Mouse (Mus musculus): Measurements from ENCODE around the gene Cnot2. TPM values are rescaled to one million over a fixed set of nuclear protein-coding genes. Genes with fewer than 3 reads are reported as not detected.
"Not testable (repeated sequence)": the region's sequence is repeated elsewhere in the genome, so short reads cannot be mapped to it uniquely, and the experiment has no call there.

Cnot2 gene
- polyA plus RNA-seq, 1 experiment from 2014 or later, result 103 TPM

- Histone ChIP-seq H3K9ac (no peak overlapping the region), H3K4me3 (no peak overlapping the region), H3K4me1 (peaks cover 20% of the 10 kb centered on the region), H3K36me3 (no peaks in the 10 kb centered on the region), H3K4me2 (no peak overlapping the region), H3K9me3 (no peaks in the 10 kb centered on the region), H3K27me3 (no peaks in the 10 kb centered on the region), H3K27ac (no peak overlapping the region)
- no peak for ATAC-seq (ENCODE audit: borderline replicate concordance, extremely low read depth, low FRiP score, low TSS enrichment)
These were observed 2.9 kb downstream of the Cnot2 start for GRCm38 (mm10) chr10:116578375-116578774.

DNA sequence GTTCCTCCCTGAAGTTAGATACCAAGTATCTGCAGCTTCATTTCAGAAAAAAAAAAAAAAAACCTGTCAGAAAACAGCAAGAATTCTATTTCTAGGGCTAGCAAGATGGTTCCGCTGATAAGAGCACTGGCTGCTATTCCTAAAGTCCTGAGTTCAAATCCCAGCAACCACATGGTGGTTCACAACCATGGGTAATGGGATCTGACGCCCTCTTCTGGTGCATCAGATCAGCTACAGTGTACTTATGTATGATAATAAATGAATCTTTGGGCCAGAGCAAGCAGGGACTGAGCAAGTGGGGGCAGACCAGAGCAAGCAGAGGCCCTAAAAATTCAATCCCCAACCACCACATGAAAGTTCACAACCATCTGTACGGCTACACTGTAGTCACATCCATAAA lies 4.1 kb downstream of the Cnot2 start:
- ATAC-seq (ENCODE audit: borderline replicate concordance, extremely low read depth, low FRiP score, low TSS enrichment), result no peak
- H3K4me2 ChIP-seq, result no peak overlapping the region
- 78% methylated on average over 3 of the region's 3 CpGs for WGBS
- H3K4me3 ChIP-seq, result no peak overlapping the region
- no peaks in the 10 kb centered on the region for H3K27me3 ChIP-seq
- H3K27ac ChIP-seq, result no peak overlapping the region
- H3K9me3 ChIP-seq, result no peaks in the 10 kb centered on the region
- H3K9ac ChIP-seq, result no peak overlapping the region
- H3K36me3 ChIP-seq, result no peaks in the 10 kb centered on the region
- H3K4me1 ChIP-seq, result peaks cover 16% of the 10 kb centered on the region

DNA sequence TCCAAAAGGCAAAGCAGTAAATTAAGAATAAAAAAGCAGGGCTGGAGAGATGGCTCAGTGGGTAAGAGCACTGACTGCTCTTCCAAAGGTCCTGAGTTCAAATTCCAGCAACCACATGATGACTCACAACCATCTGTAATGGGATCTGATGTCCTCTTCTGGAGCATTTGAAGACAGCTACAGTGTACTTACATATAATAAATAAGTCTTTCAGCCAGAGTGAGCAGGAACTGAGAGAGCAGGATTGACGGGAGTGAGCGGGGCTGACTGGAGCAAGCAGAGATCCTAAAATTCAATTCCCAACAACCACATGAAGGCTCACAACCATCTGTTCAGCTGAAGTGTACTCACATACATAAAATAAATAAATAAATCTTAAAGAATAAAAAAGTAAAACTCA lies 5.2 kb downstream of the Cnot2 start:
- H3K9ac ChIP-seq; H3K4me3 ChIP-seq; H3K4me2 ChIP-seq; H3K9me3 ChIP-seq; ATAC-seq (ENCODE audit: borderline replicate concordance, extremely low read depth, low FRiP score, low TSS enrichment); H3K27me3 ChIP-seq; H3K27ac ChIP-seq; H3K36me3 ChIP-seq: not testable (repeated sequence)
- H3K4me1 ChIP-seq, result peaks cover 16% of the 10 kb centered on the region
- 86% methylated on average over 2 of the region's 2 CpGs for WGBS

GRCm38 (mm10) chr10:116570526-116570925 lies 10.8 kb downstream of the Cnot2 start:
- Histone ChIP-seq H3K4me1 (peaks cover 20% of the 10 kb centered on the region), H3K4me2 (no peak overlapping the region), H3K36me3 (no peaks in the 10 kb centered on the region), H3K9me3 (no peaks in the 10 kb centered on the region), H3K9ac (no peak overlapping the region), H3K4me3 (no peak overlapping the region), H3K27me3 (no peaks in the 10 kb centered on the region), H3K27ac (no peak overlapping the region)
- WGBS, result 75% methylated on average over 7 of the region's 7 CpGs
- ATAC-seq (ENCODE audit: borderline replicate concordance, extremely low read depth, low FRiP score, low TSS enrichment), result no peak

DNA sequence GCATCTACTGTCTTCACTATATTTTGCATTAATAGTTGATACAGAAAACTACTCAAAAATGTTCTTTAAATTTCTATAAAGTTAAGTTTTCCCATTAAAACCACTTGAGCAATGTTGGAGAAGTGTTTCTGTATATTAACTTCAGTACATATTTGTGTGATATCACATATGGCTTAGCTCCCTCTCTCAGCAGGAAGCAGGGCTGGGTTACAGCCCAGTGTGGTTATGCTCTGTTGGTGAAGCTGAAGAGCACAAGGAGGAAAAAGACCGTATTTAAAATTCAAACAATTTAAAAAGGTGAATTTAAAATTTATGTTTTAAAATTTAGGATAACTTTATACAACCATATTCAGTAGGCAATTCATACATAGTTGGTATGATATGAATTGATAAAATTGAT lies 12.8 kb downstream of the Cnot2 start:
- Histone ChIP-seq H3K9me3 (no peaks in the 10 kb centered on the region), H3K27ac (no peak overlapping the region), H3K4me1 (peaks cover 16% of the 10 kb centered on the region; the same call in 1 of the 2 replicates), H3K27me3 (no peaks in the 10 kb centered on the region), H3K4me2 (no peak overlapping the region), H3K36me3 (no peaks in the 10 kb centered on the region), H3K4me3 (no peak overlapping the region), H3K9ac (no peak overlapping the region)
- no peak for ATAC-seq (ENCODE audit: borderline replicate concordance, extremely low read depth, low FRiP score, low TSS enrichment)
- WGBS, result 73% methylated on average over 1 of the region's 1 CpGs

DNA sequence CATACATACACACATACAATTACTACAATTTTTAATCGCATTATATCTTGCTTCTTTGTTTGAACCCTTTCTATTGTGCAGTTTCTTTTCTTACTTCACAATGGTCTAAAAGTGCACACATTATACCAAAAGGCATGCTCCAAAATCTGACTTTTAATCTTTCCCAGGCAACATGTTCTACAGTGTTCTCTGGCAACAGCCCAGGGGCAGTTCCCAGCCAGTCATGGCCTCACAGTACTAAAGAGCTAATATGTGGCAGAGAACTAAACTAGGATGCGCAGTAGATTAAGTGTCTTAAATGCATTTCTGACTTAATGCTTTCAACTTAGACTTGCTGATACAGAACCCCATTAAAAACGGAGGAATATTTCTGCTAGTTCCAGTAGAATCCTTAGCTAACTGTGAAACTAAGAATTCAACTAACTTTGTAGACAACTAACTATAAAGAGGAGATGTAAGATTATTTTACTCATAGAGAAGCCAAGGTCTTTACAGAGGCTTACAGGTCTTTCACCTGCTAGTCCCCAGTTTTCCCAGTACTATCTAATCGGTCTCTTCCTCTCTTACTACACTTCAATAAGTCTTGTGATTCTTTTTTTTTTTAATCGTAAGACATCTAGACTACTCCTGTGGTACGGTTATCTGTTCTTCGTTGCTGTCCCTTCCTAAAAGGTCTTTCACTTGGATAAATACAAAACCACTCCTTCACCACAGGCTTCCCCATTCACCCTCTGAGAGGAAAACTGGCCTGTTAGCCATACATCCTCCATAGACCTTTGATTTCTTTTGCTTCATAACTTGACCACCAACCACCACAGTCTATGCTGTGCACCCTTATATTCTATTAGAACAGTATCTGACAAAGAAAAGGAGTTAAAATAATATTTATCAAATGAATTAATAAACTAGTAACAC lies 13.6 kb downstream of the Cnot2 start:
- Histone ChIP-seq H3K27me3 (no peaks in the 10 kb centered on the region), H3K27ac (no peak overlapping the region), H3K4me3 (no peak overlapping the region), H3K4me2 (no peak overlapping the region), H3K36me3 (no peaks in the 10 kb centered on the region), H3K4me1 (peaks cover 17% of the 10 kb centered on the region; the same call in 1 of the 2 replicates), H3K9me3 (no peaks in the 10 kb centered on the region), H3K9ac (no peak overlapping the region)
- whole genome bisulfite sequencing, result 85% methylated on average over 7 of the region's 7 CpGs
- ATAC-seq (ENCODE audit: borderline replicate concordance, extremely low read depth, low FRiP score, low TSS enrichment), result no peak

DNA sequence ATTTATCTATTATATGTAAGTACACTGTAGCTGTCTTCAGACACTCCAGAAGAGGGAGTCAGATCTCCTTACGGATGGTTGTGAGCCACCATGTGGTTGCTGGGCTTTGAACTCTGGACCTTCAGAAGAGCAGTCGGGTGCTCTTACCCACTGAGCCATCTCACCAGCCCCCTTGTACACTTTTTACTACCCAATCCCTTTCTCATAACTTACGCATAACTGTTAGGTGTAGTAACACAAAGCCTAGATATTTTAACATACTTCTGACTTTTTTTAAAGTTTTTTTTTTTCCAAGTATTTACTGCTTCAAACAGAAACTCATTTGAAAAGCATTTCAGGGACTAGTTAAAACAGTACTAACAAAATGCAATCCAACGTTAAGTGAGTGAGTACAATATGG lies 14.8 kb downstream of the Cnot2 start:
- H3K36me3 ChIP-seq; H3K27ac ChIP-seq; H3K4me3 ChIP-seq; ATAC-seq (ENCODE audit: borderline replicate concordance, extremely low read depth, low FRiP score, low TSS enrichment); H3K9ac ChIP-seq; H3K9me3 ChIP-seq; H3K4me2 ChIP-seq; H3K27me3 ChIP-seq: not testable (repeated sequence)
- H3K4me1 ChIP-seq, result peaks cover 21% of the 10 kb centered on the region; the same call in 1 of the 2 replicates
- WGBS, result 70% methylated on average over 4 of the region's 4 CpGs

GRCm38 (mm10) chr10:116564828-116565602 lies 16.3 kb downstream of the Cnot2 start:
- no peak overlapping the region for H3K9ac ChIP-seq
- peaks cover 25% of the 10 kb centered on the region; the same call in 1 of the 2 replicates for H3K4me1 ChIP-seq
- WGBS, result 83% methylated on average over 14 of the region's 14 CpGs
- no peak overlapping the region for H3K27ac ChIP-seq
- no peak for ATAC-seq (ENCODE audit: borderline replicate concordance, extremely low read depth, low FRiP score, low TSS enrichment)
- no peak overlapping the region for H3K4me3 ChIP-seq
- no peak overlapping the region for H3K4me2 ChIP-seq
- no peaks in the 10 kb centered on the region for H3K36me3 ChIP-seq
- no peaks in the 10 kb centered on the region for H3K9me3 ChIP-seq
- H3K27me3 ChIP-seq, result no peaks in the 10 kb centered on the region

DNA sequence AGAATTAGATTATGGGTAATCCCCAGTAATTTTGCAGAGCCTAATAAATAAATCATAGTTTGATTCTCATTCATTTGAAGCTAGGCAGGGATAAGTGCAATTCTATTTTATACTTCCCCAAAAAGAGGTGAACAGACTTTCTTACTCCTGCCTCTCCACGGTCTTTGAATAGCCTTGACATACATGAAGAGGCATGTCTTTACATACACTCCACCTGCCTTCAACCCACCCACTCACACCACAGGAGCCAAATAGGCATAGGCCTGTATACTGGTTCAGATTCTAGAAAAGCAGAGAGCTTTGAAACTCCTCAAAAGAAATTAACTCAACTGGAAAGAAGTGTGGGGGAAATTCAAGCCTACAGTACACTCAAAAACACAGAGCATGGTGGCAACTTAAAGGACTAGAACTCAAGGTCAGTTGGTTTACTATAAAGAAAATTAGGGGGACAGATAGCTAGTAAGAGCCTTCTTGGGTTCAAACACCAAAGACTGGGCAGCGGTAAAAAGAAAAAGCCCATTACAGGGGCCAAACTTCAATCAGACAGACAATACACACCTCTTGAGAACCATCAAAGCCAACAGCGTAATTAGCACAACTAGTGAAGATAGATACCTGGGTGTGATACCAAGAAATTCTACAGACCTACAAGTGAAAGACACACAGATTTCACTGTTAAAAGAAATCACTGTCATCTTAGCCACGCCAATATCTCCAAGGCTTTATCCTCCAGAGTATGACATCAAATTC lies 18.4 kb downstream of the Cnot2 start:
- 74% methylated on average over 4 of the region's 4 CpGs for WGBS
- Histone ChIP-seq H3K4me3 (no peak overlapping the region), H3K4me2 (no peak overlapping the region), H3K4me1 (peaks cover 18% of the 10 kb centered on the region; the same call in 1 of the 2 replicates), H3K9ac (no peak overlapping the region), H3K27ac (no peak overlapping the region), H3K36me3 (no peaks in the 10 kb centered on the region), H3K27me3 (no peaks in the 10 kb centered on the region), H3K9me3 (no peaks in the 10 kb centered on the region)
- no peak for ATAC-seq (ENCODE audit: borderline replicate concordance, extremely low read depth, low FRiP score, low TSS enrichment)

- peaks cover 13% of the 10 kb centered on the region; the same call in 1 of the 2 replicates for H3K4me1 ChIP-seq
- no peaks in the 10 kb centered on the region for H3K27me3 ChIP-seq
- no peak overlapping the region for H3K9ac ChIP-seq
- H3K9me3 ChIP-seq, result no peaks in the 10 kb centered on the region
- no peak overlapping the region for H3K27ac ChIP-seq
- H3K4me2 ChIP-seq, result no peak overlapping the region
- ATAC-seq (ENCODE audit: borderline replicate concordance, extremely low read depth, low FRiP score, low TSS enrichment), result no peak
- no peaks in the 10 kb centered on the region for H3K36me3 ChIP-seq
- no peak overlapping the region for H3K4me3 ChIP-seq
- 59% methylated on average over 4 of the region's 4 CpGs for WGBS
These were observed 19.1 kb downstream of the Cnot2 start for GRCm38 (mm10) chr10:116562210-116562609.

GRCm38 (mm10) chr10:116559171-116559570 lies 22.1 kb downstream of the Cnot2 start:
- Histone ChIP-seq H3K4me1 (peaks cover 10% of the 10 kb centered on the region; the same call in 1 of the 2 replicates), H3K36me3 (no peaks in the 10 kb centered on the region), H3K9ac (no peak overlapping the region), H3K27ac (no peak overlapping the region), H3K4me2 (no peak overlapping the region), H3K9me3 (no peaks in the 10 kb centered on the region), H3K4me3 (no peak overlapping the region), H3K27me3 (no peaks in the 10 kb centered on the region)
- WGBS, result 43% methylated on average over 1 of the region's 1 CpGs
- no peak for ATAC-seq (ENCODE audit: borderline replicate concordance, extremely low read depth, low FRiP score, low TSS enrichment)
